Mouse (Mus musculus): ENCODE measurements at regions not wholly inside any gene's neighbourhood (a gene's known extent, or its start where the extent isn't known, plus 50 kb on each side); places are given as distances from the start of the nearest gene placed in this dataset.

DNA sequence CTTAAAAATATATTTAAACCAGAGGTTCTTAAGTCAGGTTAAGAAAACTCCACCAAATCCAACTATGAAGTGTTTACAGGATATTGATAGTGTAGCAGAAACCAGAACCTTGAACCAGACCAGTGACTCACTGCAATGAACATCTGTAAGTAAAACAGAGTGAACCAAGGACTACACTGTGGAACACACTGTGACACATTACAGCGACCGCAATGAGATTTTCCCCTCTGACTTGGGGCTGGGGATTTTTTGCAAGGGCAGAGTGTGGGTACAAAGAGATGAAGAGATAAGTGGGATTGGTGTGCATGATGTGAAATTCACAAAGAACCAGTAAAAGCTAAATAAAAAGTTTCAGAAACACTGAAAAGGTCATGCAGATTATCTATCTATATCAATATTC is 73.0 kb upstream of the Nrn1 start:
- DNase-seq (ENCODE audit: low spot score in 2 of 2) = no peak

DNA sequence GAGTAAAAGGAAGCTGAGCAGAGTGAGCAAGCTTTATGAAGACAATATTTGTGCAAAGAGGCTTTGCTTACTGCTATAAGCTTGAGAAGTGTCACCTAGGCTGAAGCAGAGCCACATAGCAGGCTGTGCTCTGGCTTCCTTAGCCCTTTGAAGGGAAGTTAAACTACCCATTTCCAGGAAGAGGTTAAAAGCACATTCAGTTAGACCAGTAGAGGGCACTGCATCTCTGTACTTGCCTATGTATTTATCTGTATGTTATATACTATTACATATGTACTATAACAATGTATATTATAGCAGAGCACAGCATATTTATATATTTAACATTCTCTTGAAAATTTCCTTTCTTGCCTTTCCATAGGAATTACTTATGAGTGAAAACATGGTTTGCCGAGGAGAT is 54.4 kb upstream of the Nrn1 start:
- peak; percentile 33 to 41 for DNase-seq (ENCODE audit: low spot score in 2 of 2)
